Mouse (Mus musculus): Measurements from ENCODE around the gene Ppm1e.
"Not testable (repeated sequence)": the region's sequence is repeated elsewhere in the genome, so short reads cannot be mapped to it uniquely, and the experiment has no call there.

The Ppm1e gene

DNA sequence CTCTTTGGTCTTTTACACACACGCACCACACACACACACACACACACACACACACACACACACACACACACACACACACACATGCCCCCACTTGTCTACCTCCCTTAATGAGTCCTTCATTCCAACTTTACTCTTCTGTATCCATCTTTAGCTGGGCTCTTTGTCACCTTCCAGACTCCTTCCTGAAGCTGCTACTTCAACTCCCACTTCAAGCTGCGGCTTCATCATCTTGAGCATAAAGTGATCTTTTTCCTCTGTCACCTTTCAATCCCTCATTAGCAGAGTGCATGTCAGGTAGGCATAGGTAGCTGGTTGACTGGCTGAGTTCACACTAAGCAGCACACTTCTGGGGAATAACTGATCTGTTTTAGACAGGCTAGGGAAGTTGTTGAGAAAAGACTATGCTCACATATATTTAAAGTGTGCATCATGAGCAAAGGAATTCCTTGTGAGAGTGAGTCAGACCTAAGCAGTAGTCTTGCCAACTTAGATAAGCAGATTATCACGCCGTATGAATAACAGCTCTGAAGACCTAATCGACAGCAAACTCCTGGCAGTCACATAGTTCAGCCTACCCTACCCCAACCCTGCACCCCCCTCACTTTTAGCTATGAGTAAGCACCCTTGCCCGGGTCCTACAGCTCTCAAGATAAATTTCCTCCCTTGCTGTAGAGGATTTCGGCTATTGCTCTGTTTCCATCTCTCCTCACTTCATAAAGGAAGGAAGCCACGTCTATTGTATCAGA, 49.3 kb downstream of the Ppm1e start:
- no peak for DNase-seq

DNA sequence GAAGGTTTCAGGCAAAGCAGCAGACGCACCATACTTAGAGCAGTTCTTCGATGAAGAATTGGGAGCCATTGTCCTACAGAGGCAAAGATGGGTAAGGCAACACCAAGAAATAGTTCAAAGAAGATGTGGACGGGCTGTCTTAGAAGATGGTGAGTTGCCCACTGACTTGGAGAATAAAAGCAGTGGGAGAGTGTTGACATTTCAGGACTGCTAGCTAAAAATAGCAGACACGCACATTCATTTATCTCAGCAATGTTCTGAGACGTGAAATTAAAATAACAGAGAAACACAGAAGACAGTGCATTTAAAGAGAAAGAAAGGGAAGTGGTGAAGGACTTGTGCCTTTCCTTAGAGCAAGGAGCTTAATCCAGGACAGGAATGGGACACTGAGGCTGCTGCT, 59.8 kb downstream of the Ppm1e start:
- DNase-seq, result no peak

DNA sequence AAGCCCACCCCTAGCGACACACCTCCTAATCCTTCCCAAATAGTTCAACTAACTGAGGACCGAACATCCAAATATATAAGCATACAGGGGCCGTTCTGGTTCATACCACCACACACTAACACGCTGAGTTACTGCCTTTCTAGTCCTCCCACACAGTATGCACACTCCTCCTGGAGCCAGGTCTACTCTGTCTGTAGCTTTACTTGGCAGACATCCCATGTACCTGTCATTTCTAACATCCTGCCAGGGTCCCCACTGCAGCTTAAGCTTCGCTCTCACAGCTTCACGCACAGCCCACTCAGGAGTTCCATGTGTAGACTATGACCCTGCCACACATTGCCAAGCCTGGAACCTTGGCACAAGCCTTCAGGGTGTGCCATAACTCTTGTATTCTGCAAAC, 62.4 kb downstream of the Ppm1e start:
- DNase-seq, result no peak

DNA sequence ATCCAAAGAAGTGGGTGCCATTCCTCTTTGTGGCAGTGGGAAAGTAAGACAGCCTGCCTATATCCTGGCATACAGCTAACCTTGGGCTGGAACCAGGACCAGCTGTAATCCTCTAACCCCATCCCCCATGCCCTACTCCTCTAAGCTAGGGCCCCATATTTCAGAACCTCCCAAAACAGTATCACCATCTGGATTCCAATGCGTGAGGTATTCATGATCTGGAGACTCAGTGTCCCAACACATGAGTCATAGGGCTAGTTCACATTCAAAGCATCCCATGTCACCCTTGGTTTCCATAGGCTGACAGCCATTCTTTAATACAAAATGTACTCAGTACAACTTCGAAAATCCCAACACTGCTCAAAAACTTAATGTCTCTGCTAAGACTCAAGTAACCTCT, 63.2 kb downstream of the Ppm1e start:
- DNase-seq, result no peak

DNA sequence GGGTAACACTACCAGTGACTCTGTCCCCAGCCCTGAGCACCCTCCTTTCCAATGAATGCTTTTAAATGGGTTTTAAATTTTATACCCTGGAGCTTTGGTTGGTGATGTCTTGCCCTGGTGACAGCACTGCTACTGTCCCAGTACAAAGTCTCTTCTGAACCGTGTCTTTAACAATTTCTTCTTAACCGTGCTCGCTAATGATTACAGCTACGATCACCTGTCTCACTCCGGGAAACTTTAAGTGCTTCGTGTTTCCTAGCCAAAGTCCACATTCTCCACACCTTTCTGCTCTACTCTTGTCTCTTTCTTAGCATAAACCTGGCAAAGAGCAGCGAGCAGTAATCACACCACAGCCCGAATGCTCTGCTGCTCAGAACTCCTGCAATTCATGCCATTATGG, 69.5 kb downstream of the Ppm1e start:
- DNase-seq, result no peak

DNA sequence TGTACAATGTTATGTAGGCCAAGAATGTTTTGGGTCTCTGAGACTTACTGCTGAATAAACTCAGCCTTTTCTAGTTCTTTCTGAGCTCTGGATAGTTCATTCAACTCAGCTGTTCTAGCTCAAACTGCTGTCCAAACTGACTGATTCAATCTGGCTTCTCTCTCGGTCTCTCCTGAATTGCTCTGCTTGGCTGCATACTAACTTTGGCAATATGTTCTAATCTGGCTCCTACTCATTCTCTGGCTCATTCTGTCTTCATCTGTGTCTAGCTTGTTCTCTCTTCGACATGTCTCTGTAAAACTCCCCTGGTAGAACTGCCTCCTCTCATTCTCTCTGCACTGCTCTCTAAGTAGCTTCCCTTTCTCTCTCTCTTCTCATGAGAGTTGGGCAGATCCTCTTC, 72.6 kb downstream of the Ppm1e start:
- no peak for DNase-seq

DNA sequence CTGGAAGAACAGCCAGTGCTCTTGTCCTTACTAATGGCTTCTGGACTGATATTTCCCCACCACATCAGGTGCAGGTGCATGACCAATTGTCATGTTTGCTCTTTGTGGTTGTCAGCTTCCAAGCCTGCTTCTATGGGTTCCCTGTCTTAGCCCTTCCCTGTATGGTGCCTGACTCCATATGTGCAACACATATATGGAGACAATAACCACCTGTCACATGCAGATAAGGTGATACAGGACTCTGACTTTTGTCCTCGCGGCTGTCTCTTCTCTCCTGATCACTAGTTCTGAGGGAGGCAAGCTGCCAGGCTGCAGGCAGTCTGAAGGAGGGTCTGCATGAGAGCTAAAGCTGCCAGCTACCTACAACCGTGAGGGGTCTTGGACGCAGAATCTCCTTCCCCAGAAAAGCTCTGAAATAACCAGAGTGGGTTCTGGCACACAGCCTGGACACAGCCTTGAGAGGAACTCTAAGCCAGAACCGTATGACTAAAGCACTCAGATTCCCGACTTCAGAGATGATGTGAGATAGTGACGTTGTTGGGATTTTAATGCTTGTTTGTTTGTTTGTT, 76.8 kb downstream of the Ppm1e start:
- no peak for DNase-seq

DNA sequence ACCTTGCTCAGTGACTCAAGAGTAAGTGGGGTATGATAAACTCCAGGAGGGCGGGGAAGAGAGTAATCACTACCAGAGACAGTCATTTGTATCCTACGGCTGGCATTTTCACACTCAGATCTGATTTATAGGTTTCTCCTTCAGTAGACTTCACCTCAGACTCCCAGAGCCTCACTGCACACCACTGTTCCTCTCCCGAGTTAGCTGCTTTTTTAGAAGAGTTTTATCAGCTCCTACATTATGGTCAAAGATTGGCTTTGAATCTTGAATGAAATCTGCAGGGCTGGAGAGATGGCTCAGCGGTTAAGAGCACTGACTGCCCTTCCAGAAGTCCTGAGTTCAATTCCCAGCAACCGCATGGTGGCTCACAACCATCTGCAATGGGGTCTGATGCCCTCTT, 79.4 kb downstream of the Ppm1e start:
- DNase-seq, result no peak

DNA sequence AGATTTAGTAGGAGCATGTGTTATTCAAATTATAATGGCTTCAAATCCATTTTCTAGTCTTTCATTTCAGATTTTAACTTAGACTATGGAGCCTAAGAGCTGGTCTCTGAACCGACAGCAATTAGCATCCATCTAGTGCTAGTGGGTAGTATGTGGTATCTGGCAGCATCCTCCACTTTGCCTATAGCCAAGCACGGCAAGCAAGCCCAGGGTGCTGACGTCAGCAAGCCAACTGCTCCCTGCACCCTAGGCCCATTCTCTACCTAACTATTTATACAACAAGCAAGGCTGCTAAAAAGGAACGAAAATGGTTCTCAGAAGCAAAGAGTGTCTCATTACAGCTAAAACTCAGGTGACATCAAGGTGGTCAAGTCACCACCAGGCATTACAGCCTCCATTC, 80.0 kb downstream of the Ppm1e start:
- DNase-seq, result no peak

DNA sequence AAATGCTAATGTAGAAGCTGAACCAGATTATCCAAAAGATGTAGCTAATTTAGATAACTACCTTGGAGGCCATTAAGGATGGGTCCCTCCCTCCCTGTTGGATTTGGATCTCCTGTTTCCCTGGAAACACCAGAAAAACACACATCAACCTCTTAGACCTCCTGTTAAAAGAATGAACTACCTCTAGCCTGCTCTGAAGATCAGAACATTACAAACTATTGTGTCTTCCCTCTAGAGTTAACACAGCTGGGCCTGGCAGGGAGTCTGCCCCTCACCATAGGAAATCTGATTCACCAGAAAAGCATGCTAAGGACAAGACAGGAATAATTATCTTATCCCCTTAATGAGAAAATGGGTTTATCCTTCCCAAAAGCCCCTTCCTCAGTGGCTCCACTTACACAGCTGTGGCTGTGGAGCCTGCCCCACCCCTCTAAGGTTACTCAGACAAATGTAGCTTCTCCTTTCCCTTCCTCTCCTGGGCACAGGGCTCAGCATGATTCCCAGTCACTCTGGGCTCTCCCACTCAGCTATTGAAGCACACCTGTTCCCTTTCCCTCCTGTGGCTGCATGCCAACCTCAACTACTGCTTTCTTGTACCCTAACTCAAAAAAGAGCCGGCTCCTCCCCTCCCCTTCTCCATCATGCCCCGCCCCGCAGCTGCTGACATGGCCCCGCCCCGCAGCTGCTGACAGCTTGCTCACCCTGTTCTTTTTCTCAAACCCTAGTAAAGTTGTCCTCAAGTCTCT, 82.4 kb downstream of the Ppm1e start:
- DNase-seq, result no peak

DNA sequence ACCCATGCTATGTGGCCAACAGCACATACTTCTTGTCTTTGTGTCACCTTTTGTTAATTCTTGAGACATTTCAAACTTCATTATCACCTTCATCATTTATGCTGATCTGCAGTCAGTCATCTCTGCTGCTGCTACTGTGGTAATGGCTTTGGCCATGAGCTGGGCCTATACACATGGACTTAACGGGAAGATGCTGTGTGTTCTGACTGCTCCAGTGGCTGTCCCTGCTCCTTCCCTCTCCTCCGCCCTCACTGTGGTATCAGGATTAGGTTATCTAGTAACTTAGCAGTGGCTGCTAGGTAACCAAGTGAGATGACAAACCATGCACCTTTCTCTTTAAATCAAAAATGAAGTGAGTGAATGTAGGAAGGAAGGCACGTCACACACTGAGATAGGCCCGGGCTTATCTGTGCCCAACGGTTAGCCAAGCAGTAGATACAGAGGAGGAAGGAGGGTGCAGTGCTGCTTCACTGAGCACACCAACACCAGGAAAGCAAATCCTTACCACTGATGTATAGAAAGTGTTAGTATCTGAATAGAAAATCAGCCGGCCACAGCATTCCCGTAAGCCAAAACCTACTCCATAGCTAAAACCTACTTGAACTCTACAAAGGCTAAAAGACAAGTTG, 83.3 kb downstream of the Ppm1e start:
- DNase-seq, result no peak

DNA sequence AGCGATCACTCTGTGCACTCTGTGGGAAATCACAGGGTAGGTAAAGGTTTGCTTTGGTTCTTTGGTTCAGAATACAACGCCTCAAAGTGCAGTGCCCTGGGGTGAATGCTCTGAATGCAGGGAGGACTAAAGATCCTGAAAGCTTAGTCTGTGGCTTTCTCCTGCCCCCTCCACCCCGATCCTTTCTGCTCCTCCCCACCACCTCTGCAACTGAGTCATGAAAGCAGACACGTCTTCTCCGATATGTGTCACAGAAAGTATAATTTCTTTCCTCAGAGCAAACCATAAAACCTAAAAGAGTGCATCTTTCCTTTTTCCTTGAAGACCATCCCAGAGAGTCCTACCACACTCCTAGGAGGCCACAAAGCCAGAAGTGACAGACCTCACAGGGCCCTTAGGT, 86.1 kb downstream of the Ppm1e start:
- DNase-seq, result no peak

DNA sequence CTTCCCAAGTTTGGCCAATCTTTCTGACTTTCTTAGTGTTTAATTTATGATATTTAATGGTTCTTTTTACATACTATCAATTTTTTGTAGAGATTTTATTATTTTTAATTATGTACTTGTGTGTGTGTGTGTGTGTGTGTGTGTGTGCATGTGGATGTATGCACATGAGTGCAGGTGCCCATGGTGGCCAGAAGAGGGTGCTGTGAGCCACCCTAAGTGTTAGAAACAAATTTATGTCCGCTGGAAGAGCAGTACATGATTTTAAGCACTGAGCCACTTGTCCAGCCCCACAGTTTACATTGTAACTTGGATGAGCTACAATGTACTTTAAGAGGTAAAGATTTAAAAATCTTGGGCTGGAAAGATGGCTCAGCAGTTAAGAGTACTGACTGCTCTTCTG, 87.3 kb downstream of the Ppm1e start:
- DNase-seq, result no peak

DNA sequence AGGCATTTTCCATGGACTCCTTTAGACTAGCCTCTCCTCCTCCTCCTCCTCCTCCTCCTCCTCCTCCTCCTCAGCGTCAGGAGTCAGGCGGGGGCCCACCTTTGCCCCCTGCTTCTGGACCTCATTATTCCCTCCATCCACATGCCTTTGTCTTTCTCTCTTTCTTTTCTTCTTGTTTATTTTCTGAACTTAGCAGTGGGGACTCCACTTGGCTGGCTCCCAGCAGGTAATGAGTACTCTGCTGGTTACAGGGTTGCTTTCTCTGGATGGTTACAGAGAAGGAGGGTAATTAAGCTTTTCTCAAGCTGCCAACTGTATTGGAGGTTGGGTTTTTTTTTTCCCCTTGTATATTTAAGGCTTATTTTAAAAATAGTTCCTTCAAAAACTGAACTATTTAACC, 87.9 kb downstream of the Ppm1e start:
- DNase-seq, result peak in 1 of 2 experiments; percentile 8

DNA sequence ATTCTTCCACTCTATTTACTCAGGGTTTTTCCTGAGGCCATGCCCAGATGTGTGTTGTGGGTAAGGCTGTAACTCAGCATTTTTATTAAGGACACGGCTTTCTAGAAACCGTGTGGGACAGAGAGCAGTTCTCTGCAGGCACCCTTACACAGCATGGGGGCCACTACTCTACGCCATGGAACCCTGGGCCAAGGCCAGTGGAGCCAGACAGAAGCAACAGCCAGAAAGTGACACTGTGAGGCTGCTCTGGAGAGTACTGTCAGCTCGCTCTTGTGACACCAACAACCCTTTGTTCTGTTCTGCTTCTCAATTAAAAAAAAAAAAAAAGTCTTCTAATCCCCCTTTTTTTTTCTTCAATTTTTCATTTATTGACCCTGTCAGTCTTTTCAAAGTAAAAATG, 88.4 kb downstream of the Ppm1e start:
- DNase-seq, result peak in 1 of 2 experiments; percentile 25

DNA sequence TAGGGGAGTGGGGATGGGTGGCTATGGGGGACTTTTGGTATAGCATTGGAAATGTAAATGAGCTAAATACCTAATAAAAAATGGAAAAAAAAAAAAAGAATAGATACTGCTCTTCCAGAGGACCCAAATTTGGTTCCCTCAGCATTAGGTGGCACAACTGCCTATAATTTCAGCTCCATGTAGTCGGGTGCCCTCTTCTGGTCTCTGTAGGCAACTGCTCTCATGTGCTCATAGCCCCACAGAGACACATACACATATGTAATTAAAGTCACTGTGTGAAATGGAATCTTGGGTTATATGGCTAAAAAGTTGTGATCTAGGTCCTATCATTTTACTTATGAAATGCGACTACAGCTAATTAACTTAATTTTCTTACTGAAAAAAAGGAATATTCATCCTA, 90.0 kb downstream of the Ppm1e start:
- DNase-seq, result no peak

DNA sequence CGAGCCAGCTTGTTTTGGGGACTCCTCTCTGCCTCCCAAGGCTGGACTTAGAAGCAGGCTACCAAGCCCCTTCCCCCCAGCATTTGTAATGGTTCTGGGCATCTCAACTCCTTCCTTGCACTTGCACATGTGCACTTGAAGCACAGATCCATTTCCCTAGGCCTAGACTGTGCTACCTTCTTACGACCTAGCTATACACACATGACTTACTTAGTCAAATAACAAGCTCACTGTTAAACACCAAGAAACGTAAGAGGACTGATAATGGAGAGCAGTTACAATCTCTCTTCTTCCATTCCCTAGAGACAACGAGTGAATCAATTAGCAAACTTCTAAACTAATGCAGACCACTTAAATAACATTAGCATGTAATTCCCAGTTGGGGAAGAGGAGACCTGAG, 92.6 kb downstream of the Ppm1e start:
- no peak for DNase-seq

DNA sequence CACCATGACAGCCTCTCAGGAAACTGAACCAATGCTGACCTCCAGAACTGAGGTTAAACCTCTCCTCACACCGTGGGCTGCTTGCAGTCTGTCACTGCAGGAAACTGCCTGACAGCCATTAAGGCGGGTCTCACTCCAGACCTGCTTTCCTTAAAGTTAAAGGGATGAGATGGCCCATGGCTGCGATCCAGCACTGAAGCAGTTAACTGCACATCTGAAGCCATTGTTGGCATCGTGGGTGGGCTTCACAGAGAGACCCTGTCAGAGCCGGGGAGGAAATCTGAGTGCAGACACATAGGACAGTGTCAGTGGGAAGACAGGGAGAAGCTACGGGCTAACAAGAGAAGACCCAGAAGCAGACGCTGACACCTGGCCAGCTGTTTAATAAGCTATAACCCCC, 94.9 kb downstream of the Ppm1e start:
- DNase-seq, result no peak

DNA sequence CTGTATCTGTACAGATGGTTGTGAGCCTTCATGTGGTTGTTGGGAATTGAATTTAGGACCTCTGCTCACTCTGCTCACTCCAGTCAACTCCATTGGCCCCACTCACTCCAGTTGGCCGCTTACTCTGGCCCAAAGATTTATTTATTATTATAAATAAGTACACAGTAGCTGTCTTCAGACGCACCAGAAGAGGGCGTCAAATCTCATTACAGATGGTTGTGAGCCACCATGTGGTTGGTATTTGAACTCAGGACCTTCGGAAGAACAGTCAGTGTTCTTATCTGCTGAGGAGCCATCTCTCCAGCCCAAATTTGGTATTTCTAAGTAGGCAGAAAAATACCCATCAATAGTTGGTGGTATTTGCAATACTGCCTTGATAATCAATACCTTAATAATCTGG, 97.1 kb downstream of the Ppm1e start:
- not testable (repeated sequence) for DNase-seq

DNA sequence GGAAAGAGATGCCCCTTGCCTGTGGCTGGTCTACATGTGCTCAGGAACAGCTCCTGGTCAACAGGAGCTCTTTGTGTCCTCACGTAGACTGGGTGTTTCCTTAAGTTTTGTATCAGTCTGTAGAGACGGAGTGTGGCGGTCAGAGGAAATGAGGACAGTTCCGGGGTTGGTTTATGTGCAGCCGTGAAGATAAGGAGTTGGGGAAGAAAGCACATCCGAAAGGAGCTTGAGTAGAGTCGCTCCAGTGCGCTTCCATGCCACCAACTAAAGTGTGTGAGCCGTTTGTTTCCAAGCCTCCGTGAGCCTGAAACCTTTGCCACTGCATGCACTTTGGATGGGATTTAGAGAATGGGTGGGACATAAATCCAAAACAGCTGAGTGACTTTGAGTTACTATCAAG, 99.0 kb downstream of the Ppm1e start:
- no peak for DNase-seq

DNA sequence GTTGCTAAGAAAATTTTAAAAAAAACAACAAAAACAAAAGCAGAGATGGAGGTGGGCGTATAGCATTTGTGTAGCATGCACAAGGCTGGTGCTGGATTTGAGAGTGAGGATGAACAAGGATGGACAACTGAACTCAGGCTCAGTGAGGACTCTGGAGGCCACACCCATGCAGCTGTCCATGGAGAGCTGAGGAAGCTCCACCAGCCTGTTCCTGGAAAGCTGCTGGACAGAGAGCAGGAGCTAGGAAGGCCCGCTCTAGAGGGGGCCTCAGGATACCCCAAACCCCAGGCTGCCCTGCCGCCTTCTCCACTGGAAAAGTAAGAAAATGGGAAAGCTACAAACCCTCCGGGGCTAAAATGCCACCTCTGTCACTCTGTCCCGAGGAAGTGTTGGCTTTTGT, 101.5 kb downstream of the Ppm1e start:
- DNase-seq, result no peak

DNA sequence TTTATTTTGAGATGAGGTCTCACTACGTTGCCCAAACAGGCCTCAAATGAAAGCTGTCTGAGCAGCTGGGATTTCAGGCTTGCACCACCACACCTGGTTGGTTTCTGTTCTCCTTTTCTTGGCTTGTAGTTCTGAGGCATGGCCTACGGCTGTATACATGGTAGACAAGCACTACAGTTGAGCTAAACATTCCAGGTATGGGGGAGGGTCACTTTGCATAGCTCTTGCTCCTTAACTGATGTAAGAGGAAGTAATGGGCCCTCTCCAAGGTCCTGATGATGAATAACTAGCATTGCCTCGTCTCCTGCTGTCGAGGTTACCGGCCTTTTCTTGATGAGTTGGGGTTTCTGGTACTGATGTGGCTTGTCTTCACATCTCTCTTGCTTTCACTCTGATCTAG, 104.7 kb downstream of the Ppm1e start:
- no peak for DNase-seq

DNA sequence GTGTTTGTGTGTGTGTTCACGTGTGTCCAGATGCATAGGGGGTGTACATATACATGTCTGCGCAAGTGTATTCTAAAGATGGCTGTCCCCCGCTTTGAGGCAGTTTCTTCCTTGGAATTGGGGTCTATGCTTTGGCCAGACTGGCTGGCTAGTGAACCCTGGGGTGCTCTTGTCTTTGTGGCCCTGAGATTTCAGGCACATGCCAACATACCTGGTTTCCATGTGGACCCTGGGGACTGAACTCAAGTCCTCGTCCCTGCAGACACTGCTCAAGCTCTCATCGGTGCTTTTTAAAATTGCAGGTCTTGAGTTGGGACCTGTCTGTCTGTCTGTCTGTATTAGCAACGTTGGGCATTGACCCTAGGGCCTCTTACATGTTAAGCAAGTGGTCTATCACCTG, 105.5 kb downstream of the Ppm1e start:
- DNase-seq, result no peak

DNA sequence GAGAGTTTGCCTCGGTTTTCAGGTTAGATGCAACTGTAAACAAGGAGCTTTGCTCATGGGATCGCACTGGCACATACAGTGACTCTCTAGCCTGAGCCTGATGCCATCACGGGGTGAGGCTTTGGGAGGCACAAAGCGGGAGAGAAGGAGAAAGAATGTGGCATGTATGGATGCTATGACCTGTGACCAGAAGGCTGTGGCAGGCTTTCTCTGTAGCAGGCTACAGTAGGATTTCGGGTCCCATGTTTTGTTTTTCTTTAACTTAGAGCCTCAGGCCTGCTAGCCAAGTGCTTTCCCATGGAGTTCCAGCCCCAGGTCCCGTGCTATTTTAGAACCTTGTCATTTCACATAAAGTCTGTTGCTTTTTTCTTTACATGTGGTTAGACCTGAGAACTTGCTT, 108.7 kb downstream of the Ppm1e start:
- no peak for DNase-seq
